Mouse (Mus musculus) intestine, embryonic 14.5 days (tissue): ENCODE measurements around the gene Sacm1l. TPM values are rescaled to one million over a fixed set of nuclear protein-coding genes. Genes with fewer than 3 reads are reported as not detected.

Source experiments
- polyA plus RNA-seq: library from polyadenylated mRNA; unstranded; fragments of >200 nt; fragmentation: Nextera tagmentation; extraction: Ambion mirVana; gene quantifications from 2 replicates; pipeline ENCODE4 v1.2.1, GENCODE M21; 2014

The Sacm1l gene
- polyA plus RNA-seq, 1 experiment from 2014 or later = 51.0 TPM

Other genes starting within 250 kb of the Sacm1l start
- gene Lars2, start 162.8 kb upstream of the Sacm1l start, polyA plus RNA-seq = 1,414 and 1,457 TPM in 2 replicates
- gene Limd1, start 51.1 kb upstream of the Sacm1l start, polyA plus RNA-seq = 62.1 and 67.1 TPM in 2 replicates
- gene Slc6a20b, start 102.8 kb downstream of the Sacm1l start, polyA plus RNA-seq = 0.35 and 0.50 TPM in 2 replicates
- gene Ccr9, start 148.7 kb downstream of the Sacm1l start, polyA plus RNA-seq = 0.41 and 0.55 TPM in 2 replicates
- gene Slc6a20a, start 149.1 kb downstream of the Sacm1l start, polyA plus RNA-seq = 3.3 and 3.6 TPM in 2 replicates
- gene Lztfl1, start 187.9 kb downstream of the Sacm1l start, polyA plus RNA-seq = 43.2 and 51.0 TPM in 2 replicates